7 mouse cellular contexts compared by ENCODE assay signal in the genomic region with DNA sequence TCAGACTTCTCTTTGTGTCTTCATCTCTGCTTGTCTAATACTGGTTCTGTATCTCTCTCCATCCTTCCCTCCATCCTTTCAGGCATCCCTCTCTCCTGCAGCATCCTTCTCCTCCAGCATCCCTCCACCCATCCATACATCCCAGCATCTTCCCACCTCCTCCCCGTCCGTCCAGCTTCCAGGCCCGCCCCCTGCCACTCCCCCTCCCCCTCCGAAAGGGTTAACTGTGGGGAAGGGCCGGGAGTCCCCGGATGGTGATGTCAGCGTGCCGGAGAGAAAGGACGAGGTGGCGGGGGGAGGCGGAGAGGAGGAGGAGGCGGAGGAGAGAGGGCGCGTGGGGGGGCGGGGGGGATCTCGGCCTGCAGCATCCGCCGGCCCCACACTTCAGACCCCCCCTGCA. TPM values are rescaled to one million over a fixed set of nuclear protein-coding genes. Genes with fewer than 3 reads are reported as not detected.
DNase-seq lines count a peak whose midpoint lies in the region.

Gene Brsk1 (plus strand): TSS at position 218 of the 400 bp plus-strand sequence.

- DNase-seq in adrenal gland, postnatal 4 days (ENCODE audit: low spot score in 2 of 2): peak; percentile 33 to 45
- peak; percentile 93 for DNase-seq in embryo, embryonic 11 days
- DNase-seq in gastrocnemius, postnatal 4 days (ENCODE audit: low spot score in 2 of 2): peak; percentile 65 to 78
- DNase-seq in kidney, postnatal 10 days: peak; percentile 86
- DNase-seq in liver: peak; percentile 64
- DNase-seq in neural tube, embryonic 10.5 days (ENCODE audit: extremely low spot score, low spot score): peak; percentile 97
- DNase-seq in thymus, postnatal 4 days: peak; percentile 62

RNA-seq across cellular contexts. Expression of gene Brsk1, which starts in this region (rescaled TPM):
- total RNA-seq in adrenal gland, postnatal 4 days (2021): 10 to 100 TPM; 14.4 to 17.0 TPM
- 1 to 10 TPM; 6.7 to 7.3 TPM for total RNA-seq in gastrocnemius, postnatal 4 days (2021)

Comparison
In these comparisons a context has a peak if more than half of its experiments do, and no peak if none do; other contexts are left out.
1. Peak in every context shown above with its lines: DNase-seq.
2. DNase-seq: peak in every context shown above with its lines; median percentile 97 in neural tube, embryonic 10.5 days; 93 in embryo, embryonic 11 days; 86 in kidney, postnatal 10 days; 72 in gastrocnemius, postnatal 4 days; 64 in liver; 62 in thymus, postnatal 4 days; 39 in adrenal gland, postnatal 4 days.